Mouse (Mus musculus) embryonic facial prominence, embryonic 14.5 days (tissue): ENCODE data around the gene Hist1h4a. TPM values are rescaled to one million over a fixed set of nuclear protein-coding genes. Genes with fewer than 3 reads are reported as not detected.
A peak's percentile ranks its signal among the peaks of the same experiment; 100 is the strongest.

Experiments used
- ATAC-seq: fragments of 200-750 bp; cut with Nextera tagmentation; 2 replicates; pipeline ENCODE4 v1.8.0; 2017; ENCODE audit warnings: low read depth, moderate number of reproducible peaks, moderate TSS enrichment
- DNase-seq: peaks from one replicate; pipeline ENCODE4 v3.0.0-alpha.2; 2015; ENCODE audit warnings: low spot score
- H3K27ac ChIP-seq: fragments of 300-500 bp; sonication (generic); replicated peaks from 2 replicates; pipeline ENCODE4 v1.5.1; 2014; ENCODE audit warnings: low read depth, mild to moderate bottlenecking, low read length, moderate library complexity
- H3K27me3 ChIP-seq: fragments of 300-500 bp; sonication (generic); replicated peaks from 2 replicates; pipeline ENCODE4 v1.6.1; 2014; ENCODE audit warnings: low read length; ENCODE audit not compliant: control insufficient read depth, insufficient read depth
- H3K36me3 ChIP-seq: fragments of 300-500 bp; sonication (generic); 2 replicates; pipeline ENCODE4 v1.6.1; 2014; ENCODE audit warnings: low read length, mixed read lengths; ENCODE audit not compliant: control insufficient read depth, insufficient read depth
- H3K4me1 ChIP-seq: fragments of 300-500 bp; sonication (generic); 2 replicates; pipeline ENCODE4 v1.6.1; 2014; ENCODE audit warnings: antibody characterized with exemption, low read length; ENCODE audit not compliant: control insufficient read depth, insufficient read depth
- H3K4me2 ChIP-seq: fragments of 300-500 bp; sonication (generic); 2 replicates; pipeline ENCODE4 v1.6.1; 2014; ENCODE audit warnings: low read depth, mild to moderate bottlenecking, low read length, moderate library complexity, mixed read lengths
- H3K4me3 ChIP-seq: fragments of 300-500 bp; sonication (generic); 2 replicates; pipeline ENCODE4 v1.5.1; 2014; ENCODE audit warnings: low read depth, mild to moderate bottlenecking, low read length
- H3K9ac ChIP-seq: fragments of 300-500 bp; sonication (generic); 2 replicates; pipeline ENCODE4 v1.6.1; 2014; ENCODE audit warnings: low read depth, mild to moderate bottlenecking, low read length, moderate library complexity, mixed read lengths
- H3K9me3 ChIP-seq: fragments of 300-500 bp; sonication (generic); 2 replicates; pipeline ENCODE4 v1.6.1; 2016; ENCODE audit warnings: low read length; ENCODE audit not compliant: control insufficient read depth
- WGBS: fragments of 180-500 bp; shearing (Covaris S2); extraction: QIAGEN DNeasy Blood & Tissue Kit; methylation state at CpG from one replicate; pipeline ENCODE4 v1.1.7; 2014; 5-methylcytosine and 5-hydroxymethylcytosine counted together
- polyA plus RNA-seq: library from polyadenylated mRNA; unstranded; fragments of >200 nt; fragmentation: Nextera tagmentation; extraction: Ambion mirVana; gene quantifications from 2 replicates; pipeline ENCODE4 v1.2.1, GENCODE M21; 2014

Gene Hist1h4a
- 0.68 and 0.74 TPM in 2 replicates for polyA plus RNA-seq

DNA sequence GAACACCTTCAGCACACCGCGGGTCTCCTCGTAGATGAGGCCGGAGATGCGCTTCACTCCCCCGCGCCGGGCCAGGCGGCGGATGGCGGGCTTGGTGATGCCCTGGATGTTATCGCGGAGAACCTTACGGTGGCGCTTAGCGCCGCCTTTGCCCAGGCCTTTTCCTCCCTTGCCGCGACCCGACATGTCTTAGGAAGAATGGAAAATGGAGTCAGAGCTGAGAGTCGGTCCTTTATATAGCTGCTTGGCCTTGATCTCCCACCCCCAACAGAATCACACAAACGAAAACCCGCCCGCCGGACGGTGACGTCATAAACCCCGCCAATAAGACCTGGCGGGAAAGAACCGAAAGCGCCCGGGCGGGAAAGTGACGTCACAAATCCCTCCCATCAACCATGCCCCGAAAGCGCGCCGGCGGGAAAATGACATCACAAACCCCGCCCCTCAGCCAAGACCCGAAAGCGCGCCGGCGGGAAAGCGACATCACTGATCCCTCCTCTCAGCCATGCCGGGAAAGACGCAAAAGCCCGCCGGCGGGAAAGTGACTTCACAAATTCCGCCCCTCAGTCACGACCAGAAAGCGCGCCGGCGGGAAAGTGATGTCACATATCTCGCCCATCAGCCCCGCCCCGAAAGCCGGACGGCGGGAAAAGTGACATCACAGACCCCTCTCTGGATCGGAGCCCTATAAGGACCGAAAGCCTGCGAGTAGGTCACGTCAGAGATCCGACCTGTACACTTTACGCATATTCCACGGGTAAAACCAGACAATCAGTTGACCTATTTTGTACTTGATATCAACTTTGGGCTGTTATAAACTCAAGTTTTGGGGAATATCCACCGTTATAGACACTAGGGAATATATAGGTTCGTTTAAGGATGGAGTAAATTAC is at the start of gene Hist1h4a:
Gene Hist1h4a, minus strand, starts transcription at position 259 of the 893 bp plus-strand sequence.
- ATAC-seq (peak; percentile 64), DNase-seq (peak; percentile 99)
- Histone ChIP-seq H3K36me3 (no peaks in the 10 kb centered on the region), H3K4me3 (peak within 1 kb of the TSS; percentile 54), H3K4me2 (peak within 1 kb of the TSS; percentile 84), H3K4me1 (peaks cover 20% of the 10 kb centered on the region), H3K27ac (peak within 1 kb of the TSS; percentile 93), H3K9ac (peak within 1 kb of the TSS; percentile 73), H3K9me3 (no peaks in the 10 kb centered on the region), H3K27me3 (no peaks in the 10 kb centered on the region)
- WGBS = under 1% methylated on average over 54 of the region's 72 CpGs

- no peak for ATAC-seq
- H3K9ac ChIP-seq = no peak within 1 kb of the TSS
- H3K27ac ChIP-seq = no peak within 1 kb of the TSS
- H3K27me3 ChIP-seq = no peaks in the 10 kb centered on the region
- no peaks in the 10 kb centered on the region for H3K4me1 ChIP-seq
- no peaks in the 10 kb centered on the region for H3K36me3 ChIP-seq
- H3K4me2 ChIP-seq = no peak within 1 kb of the TSS
- H3K4me3 ChIP-seq = no peak within 1 kb of the TSS
- WGBS = 82% methylated on average over 15 of the region's 15 CpGs
- no peak for DNase-seq
- no peaks in the 10 kb centered on the region for H3K9me3 ChIP-seq
Measured at GRCm38 (mm10) chr13:23806422-23807052, 45.5 kb upstream of the Hist1h4a start, which contains the start of gene Slc17a2. Slc17a2 (plus strand) TSS chr13:23806993.

GRCm38 (mm10) chr13:23804532-23804931 is 43.5 kb upstream of the Hist1h4a start:
- no peak overlapping the region for H3K9ac ChIP-seq
- no peak for ATAC-seq

DNA sequence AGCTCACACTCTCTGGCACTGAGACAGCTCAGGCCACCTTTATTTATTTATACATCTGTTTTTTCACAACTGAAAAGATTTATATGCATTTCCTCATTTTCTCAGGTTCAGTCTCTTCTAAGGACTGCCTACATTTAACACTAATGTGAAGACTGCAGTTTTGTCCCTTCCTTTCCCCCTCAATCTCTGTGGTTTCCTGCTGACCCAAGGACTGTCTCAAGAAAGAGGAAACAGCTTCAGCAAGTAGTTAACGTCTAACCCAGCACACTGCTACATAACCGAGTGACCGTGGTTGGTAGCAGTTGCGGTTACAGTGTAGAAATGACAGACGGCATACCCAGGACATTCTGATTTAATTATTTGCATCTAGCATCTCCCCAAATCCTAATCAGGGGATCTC is 38.4 kb upstream of the Hist1h4a start:
- Histone ChIP-seq H3K4me3 (no peak overlapping the region), H3K27me3 (no peaks in the 10 kb centered on the region), H3K9me3 (no peaks in the 10 kb centered on the region), H3K4me2 (no peak overlapping the region), H3K27ac (no peak overlapping the region), H3K36me3 (no peaks in the 10 kb centered on the region), H3K4me1 (no peaks in the 10 kb centered on the region), H3K9ac (no peak overlapping the region)
- WGBS = 52% methylated on average over 5 of the region's 5 CpGs
- no peak for ATAC-seq
- no peak for DNase-seq

More at GRCm38 (mm10) chr13:23804532-23804931, 43.5 kb upstream of the Hist1h4a start:
- Histone ChIP-seq H3K4me3 (no peak overlapping the region), H3K27me3 (no peaks in the 10 kb centered on the region), H3K4me2 (no peak overlapping the region), H3K9me3 (no peaks in the 10 kb centered on the region), H3K27ac (no peak overlapping the region), H3K36me3 (no peaks in the 10 kb centered on the region), H3K4me1 (no peaks in the 10 kb centered on the region)
- 80% methylated on average over 2 of the region's 2 CpGs for WGBS
- DNase-seq = no peak

DNA sequence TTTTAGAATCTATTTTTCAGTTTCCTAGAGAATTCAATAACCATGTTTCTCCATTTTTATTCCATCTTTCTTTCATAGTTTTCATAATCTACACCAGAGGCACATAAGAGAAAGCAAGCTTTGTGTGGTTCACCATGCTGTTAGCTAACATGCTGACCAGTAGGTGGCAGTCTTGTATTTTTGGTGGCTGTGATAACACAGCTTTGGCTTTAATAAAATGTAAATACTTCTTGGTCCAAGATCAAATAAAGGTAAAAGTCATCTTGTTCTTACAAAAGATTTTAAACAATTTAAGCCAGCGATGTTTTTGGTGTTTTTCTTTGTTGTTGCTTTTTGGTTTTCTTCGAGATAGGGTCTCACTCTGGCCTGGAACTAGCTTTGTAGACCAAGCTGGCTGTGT is 31.5 kb upstream of the Hist1h4a start:
- H3K4me3 ChIP-seq = no peak overlapping the region
- ATAC-seq (no peak), DNase-seq (peak; percentile 81)
- H3K4me2 ChIP-seq = no peak overlapping the region
- WGBS = 42% methylated on average over 2 of the region's 2 CpGs
- H3K27me3 ChIP-seq = no peaks in the 10 kb centered on the region
- no peaks in the 10 kb centered on the region for H3K4me1 ChIP-seq
- no peaks in the 10 kb centered on the region for H3K36me3 ChIP-seq
- H3K9ac ChIP-seq = no peak overlapping the region
- H3K9me3 ChIP-seq = no peaks in the 10 kb centered on the region
- H3K27ac ChIP-seq = no peak overlapping the region

GRCm38 (mm10) chr13:23779025-23779424 is 18.0 kb upstream of the Hist1h4a start:
- no peak overlapping the region for H3K4me2 ChIP-seq
- no peaks in the 10 kb centered on the region for H3K27me3 ChIP-seq
- H3K36me3 ChIP-seq = no peaks in the 10 kb centered on the region
- H3K4me3 ChIP-seq = no peak overlapping the region
- no peak for DNase-seq
- no peak overlapping the region for H3K9ac ChIP-seq
- no peak for ATAC-seq
- no peaks in the 10 kb centered on the region for H3K4me1 ChIP-seq
- H3K27ac ChIP-seq = no peak overlapping the region
- 84% methylated on average over 4 of the region's 4 CpGs for WGBS
- H3K9me3 ChIP-seq = no peaks in the 10 kb centered on the region

DNA sequence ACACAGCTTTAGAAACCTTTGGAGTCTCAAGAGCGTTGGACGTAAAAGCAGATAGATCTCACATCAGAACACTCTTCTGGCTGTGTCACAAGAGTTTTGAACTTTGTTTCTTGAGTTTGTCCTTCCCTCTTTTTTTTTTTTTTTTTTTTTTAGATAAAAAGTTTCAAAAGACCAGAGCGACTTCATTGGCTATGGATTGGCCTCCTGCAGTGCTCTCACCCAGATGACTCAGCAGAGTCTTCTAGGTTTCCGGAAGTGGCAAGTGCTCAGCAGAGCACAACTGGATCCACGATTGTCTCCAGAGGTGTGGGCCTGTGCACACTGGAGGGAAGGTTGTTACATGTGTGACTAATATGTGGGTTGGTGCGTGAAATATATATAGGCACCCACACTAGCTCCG is 17.3 kb upstream of the Hist1h4a start:
- H3K9ac ChIP-seq = no peak overlapping the region
- no peak for ATAC-seq
- no peak overlapping the region for H3K4me3 ChIP-seq
- H3K4me1 ChIP-seq = no peaks in the 10 kb centered on the region
- H3K36me3 ChIP-seq = no peaks in the 10 kb centered on the region
- no peaks in the 10 kb centered on the region for H3K27me3 ChIP-seq
- no peak for DNase-seq
- WGBS = 92% methylated on average over 7 of the region's 7 CpGs
- no peak overlapping the region for H3K4me2 ChIP-seq
- no peak overlapping the region for H3K27ac ChIP-seq
- no peaks in the 10 kb centered on the region for H3K9me3 ChIP-seq

DNA sequence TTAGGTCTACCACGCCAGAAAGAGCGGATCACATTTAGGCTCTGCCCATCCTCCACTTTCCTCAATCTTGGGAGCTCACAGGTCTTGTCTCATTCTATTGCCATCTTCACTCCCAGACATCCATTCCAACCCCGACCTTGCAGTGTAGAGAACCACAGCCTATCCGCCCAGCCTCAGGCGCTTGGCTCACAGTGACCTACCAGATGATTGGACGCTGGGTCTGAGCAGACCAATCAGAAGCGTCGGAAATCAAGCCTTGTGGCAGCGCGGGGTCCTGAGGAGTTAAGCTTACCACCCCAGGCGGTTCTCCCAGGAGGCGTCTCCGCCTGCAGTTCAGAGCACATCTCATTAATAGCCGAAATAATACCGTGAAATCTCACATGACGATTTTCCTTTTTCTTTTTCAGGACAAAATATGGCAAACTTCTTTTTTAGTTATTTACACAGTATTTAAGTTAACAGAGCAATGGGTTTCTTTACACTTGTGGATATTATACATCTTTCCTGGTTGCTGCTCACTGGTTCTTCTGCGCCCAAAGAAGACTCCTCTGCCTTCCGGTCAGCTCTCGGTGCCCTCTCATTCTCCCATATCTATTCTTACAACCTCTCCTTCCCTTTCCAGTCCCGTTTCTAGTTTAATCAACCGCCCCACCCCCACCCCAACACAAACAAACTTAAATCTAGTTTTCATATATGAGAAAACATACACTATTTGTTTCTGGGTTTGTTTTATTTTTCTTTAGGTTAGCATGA is 11.7 kb upstream of the Hist1h4a start:
- Histone ChIP-seq H3K27ac (no peak overlapping the region), H3K4me1 (peaks cover 5% of the 10 kb centered on the region; the same call in 1 of the 2 replicates), H3K27me3 (no peaks in the 10 kb centered on the region), H3K36me3 (no peaks in the 10 kb centered on the region), H3K9me3 (no peaks in the 10 kb centered on the region), H3K4me2 (peak overlapping the region; percentile 46), H3K4me3 (0 out of 2 replicates have a peak overlapping the region, but pooled peaks have one; percentile 3), H3K9ac (no peak overlapping the region)
- DNase-seq (peak; percentile 87), ATAC-seq (peak; percentile 93)
- WGBS = 20% methylated on average over 21 of the region's 21 CpGs
